Mouse (Mus musculus): ENCODE measurements around the gene Mcidas. TPM values are rescaled to one million over a fixed set of nuclear protein-coding genes. Genes with fewer than 3 reads are reported as not detected.

The Mcidas gene
- not detected in 2 replicates for polyA plus RNA-seq (2012; rRNA removed; ENCODE audit: low replicate concordance)

DNA sequence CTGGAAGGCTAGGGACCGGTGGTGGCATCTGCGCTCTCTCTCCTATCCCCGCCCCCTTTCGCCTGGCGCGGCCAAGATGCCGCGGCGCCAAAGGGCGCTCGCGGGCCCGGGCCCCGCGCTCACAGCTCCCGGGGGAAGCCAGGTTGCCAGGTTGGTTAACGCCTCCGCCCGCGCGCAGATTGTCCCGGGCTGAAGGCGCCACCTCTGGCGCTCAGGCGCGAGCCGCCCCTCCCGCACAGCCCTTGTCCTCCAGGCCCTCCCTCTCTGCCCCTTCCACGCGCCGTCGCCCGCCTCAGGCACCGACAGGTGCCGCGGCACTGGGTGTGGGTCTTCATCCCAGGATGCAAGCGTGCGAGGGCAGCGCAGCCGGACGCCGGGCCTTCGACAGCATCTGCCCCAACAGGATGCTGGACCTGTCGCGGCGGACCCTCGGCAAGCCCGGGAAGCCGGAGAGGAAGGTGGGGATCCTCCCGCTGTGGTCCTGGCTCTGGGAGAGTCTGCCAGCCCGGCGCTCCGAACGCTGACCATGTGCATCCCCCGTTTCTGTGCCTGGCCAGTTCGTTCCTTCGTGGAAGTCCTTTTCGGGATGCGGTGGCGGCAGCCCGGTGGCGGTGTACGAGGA, at the start of gene Mcidas:
Gene Mcidas, plus strand, starts transcription at position 315 of the 622 bp plus-strand sequence.

DNA sequence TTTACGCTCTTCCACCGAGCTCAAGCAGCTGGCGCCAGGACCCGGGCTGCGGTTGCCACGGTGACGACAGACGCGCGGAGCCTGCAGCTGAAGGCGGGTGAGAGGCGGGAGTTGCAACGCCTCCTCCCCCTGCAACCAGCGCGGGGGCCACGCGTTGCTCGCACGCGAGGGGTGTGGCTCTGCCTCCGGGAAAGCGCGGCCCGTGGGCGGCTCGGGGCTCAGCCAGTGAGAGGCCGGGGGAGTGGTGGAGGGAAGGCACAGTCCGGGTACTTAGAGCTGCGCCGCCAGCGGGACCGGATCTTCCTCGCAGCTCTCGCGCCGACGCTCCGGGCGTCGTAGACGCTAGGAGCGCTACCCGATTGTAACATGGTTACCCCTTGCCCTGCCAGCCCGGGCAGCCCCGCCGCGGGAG, 6.1 kb upstream of the Mcidas start, which contains the start of gene Ccno:
Gene Ccno, plus strand, starts transcription at position 271 of the 412 bp plus-strand sequence.

DNA sequence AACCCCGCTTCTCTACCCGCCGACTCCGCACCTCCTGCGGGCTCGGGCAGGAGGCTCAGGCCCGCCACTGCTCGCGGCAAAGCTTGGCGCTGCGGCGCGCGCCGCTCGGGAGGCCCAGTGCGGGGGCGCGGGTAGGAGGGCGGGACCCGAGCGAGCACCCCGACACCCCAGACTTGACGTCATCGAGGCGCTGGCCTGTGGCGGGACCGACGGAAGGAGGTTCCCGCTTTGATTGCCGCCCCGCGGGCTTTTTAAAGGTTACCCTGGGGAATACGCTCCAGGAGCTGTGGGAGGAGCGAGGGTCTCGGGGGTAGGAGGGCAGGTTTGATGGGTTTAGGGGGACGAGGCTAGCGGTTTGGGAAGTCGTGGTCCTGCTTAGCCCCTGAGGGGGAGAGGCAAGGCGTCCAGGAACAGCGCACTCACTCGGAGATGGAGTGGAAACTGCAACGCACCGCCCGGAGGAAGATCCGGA, 41.3 kb downstream of the Mcidas start, which contains the start of gene Cdc20b:
Gene Cdc20b, plus strand, starts transcription at position 162 of the 472 bp plus-strand sequence.

DNA sequence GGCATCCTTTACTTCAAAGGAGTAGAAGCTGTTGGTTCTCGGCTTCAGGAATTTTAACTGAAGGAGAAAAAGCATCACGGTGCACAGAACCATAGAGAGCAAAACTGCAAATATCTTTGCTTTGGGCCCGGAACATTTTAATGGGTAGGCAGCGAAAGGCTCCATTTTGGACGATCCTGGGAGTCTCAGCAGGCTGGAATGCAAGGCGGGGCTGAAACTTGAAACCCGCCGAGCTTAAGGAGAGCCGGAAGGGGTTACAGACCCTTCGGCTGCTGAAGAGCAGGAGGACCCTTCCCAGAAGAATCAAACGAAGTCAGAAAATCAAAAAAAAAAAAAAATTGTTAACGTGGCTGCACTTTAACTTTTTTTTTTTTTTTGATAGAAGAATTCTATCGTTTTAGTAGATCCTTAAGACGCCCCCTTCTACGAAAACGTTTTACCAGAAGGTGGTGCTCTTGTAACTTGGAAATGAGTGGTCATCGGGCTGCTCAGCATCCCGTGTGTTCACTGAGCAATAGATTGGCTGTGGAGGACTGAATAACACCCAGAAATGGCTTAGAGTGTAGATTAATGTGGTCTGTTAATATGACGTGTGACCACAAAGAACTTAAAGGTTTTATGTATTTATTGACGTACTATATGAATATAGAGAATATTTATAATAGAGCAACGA, 52.7 kb downstream of the Mcidas start, which contains the start of gene Gpx8:
Gene Gpx8, minus strand, starts transcription at position 200 of the 673 bp plus-strand sequence.

Other genes with a start within 250 kb of the Mcidas start
- 27.3 and 41.8 TPM in 2 replicates for gene Plpp1, start 193.1 kb upstream of the Mcidas start, polyA plus RNA-seq (2012; rRNA removed; ENCODE audit: low replicate concordance)
- 3.5 and 9.0 TPM in 2 replicates for gene Mtrex, start 66.4 kb upstream of the Mcidas start, polyA plus RNA-seq (2012; rRNA removed; ENCODE audit: low replicate concordance)
- gene Dhx29, start 66.4 kb upstream of the Mcidas start, polyA plus RNA-seq (2012; rRNA removed; ENCODE audit: low replicate concordance): 2.3 and 4.4 TPM in 2 replicates
- 1.0 and 2.2 TPM in 2 replicates for gene Ccno, start 6.0 kb upstream of the Mcidas start, polyA plus RNA-seq (2012; rRNA removed; ENCODE audit: low replicate concordance)
- gene Cdc20b, start 41.3 kb downstream of the Mcidas start, polyA plus RNA-seq (2012; rRNA removed; ENCODE audit: low replicate concordance): not detected in 2 replicates
- gene Gpx8, start 52.6 kb downstream of the Mcidas start, polyA plus RNA-seq (2012; rRNA removed; ENCODE audit: low replicate concordance): 6.2 and 16.7 TPM in 2 replicates
- gene Gzma, start 107.1 kb downstream of the Mcidas start, polyA plus RNA-seq (2012; rRNA removed; ENCODE audit: low replicate concordance): 1.3 and 3.1 TPM in 2 replicates
- gene Esm1, start 215.8 kb downstream of the Mcidas start, polyA plus RNA-seq (2012; rRNA removed; ENCODE audit: low replicate concordance): 0.69 and 1.5 TPM in 2 replicates
- gene Gzmk, start 232.1 kb downstream of the Mcidas start, polyA plus RNA-seq (2012; rRNA removed; ENCODE audit: low replicate concordance): not detected in 2 replicates

All from mammary gland, adult 2 months (tissue).